Mouse (Mus musculus): Measurements from ENCODE around the gene Arsb.

Gene Arsb

GRCm38 (mm10) chr13:93771588-93772278 is at the start of gene Arsb:
Arsb (plus strand) TSS chr13:93771630.
- DNase-seq (ENCODE audit: low spot score), result peak; percentile 88

DNA sequence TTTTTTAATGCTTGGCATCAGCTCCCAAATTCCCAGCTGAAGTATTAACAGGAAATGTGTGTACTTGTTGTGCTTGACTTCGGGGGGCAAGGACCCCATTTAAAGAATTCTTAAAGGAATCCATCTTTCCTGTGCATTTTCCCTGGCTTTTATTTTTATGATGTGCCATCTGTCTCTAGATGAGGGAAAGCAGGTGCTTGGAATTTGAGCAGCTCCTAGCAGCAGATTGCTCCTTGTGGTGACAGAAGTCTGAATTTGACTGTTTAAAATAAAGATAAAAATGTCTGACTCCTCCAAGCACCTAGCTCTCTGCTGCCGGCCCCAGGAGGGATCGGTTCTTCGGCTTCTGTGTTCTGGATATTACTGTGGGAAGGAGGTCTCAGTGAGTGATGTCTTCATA is 49.5 kb upstream of the Arsb start:
- no peak for DNase-seq (ENCODE audit: low spot score)

DNA sequence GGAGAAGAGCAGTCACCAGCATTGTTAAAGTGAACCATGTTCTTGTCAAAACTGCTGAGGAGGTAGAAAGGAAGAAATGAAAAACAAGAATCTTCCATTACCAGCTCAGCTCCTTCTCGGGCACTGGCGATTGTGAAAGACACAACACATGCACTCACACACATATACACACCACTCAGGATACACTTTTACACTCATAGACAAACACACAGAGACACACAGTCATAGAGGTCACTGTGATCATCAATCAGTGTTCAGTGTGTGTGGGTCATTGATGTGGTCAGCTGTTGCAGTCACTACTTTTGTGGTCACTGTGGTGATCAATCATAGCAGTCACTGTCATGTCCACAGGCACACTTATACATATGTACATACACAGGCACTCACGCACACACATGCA is 48.0 kb upstream of the Arsb start:
- DNase-seq (ENCODE audit: low spot score), result no peak

DNA sequence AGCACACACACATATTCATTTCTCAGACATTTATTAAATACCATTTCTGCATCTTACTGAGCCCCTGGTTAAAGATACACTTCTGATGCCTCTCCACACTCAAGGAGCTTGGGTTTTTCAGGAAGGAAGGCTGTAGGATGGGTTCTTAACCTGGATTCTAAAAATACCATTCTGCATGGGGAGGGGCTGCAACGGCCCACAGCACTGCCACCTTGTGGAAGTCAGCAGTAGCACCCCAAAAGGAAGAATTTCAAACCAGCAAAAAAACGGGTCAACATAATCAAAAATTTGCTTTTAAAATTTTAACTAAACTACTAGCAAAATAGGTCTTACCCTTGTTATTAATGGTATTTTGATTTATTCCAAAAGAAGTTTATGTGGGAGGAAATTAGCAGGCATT is 47.2 kb upstream of the Arsb start:
- no peak for DNase-seq (ENCODE audit: low spot score)

GRCm38 (mm10) chr13:93735131-93735636 is 36.2 kb upstream of the Arsb start:
- DNase-seq (ENCODE audit: low spot score), result no peak

DNA sequence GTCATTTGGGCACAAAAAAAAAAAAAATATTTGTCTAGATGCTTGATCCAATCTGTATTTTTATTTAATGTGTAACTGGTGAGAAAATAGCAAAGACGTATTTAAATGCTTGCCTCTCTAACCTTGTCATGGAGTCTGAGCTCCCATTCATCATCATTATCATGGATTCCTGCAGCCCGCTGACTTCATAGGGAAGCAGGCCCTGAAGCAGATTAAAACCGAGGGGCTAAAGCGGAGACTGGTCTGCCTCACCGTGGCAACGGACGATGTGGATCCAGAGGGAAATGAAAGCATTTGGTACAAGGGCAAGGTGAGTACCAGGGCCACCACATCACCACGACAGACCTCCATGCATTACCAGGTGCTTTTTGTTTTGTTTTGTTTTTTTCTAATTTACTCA is 27.3 kb upstream of the Arsb start:
- DNase-seq (ENCODE audit: low spot score), result no peak

GRCm38 (mm10) chr13:93752597-93753400 is 18.6 kb upstream of the Arsb start:
- no peak for DNase-seq (ENCODE audit: low spot score)

- peak; percentile 14 for DNase-seq (ENCODE audit: low spot score)
These were observed 16.3 kb upstream of the Arsb start for GRCm38 (mm10) chr13:93755084-93755483.

GRCm38 (mm10) chr13:93756674-93757073 is 14.8 kb upstream of the Arsb start:
- DNase-seq (ENCODE audit: low spot score), result no peak

GRCm38 (mm10) chr13:93757514-93757913 is 13.9 kb upstream of the Arsb start:
- no peak for DNase-seq (ENCODE audit: low spot score)

- no peak for DNase-seq (ENCODE audit: low spot score)
These were observed 13.1 kb upstream of the Arsb start for GRCm38 (mm10) chr13:93758149-93758898.

- DNase-seq (ENCODE audit: low spot score), result no peak
These were observed 9.6 kb upstream of the Arsb start for GRCm38 (mm10) chr13:93761831-93762230.

DNA sequence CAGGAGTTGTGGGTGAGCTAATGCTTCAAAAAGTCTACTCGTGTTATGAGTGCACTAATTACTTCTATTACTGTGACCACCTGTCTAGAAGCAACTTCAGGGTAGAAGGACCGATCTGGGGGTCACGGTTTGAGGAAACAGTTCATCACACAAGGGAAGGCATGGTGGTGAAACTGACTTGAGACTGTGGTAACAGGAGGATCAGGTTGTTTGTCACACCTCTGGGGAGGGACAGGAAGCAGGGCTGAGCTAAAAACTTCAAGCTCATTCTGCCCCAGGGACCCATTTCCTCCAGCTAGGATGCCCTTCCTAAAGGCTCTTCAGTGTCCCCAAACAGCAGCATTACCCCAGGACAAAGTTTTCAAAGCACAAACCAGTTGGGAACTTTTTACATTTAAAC is 8.6 kb upstream of the Arsb start:
- DNase-seq (ENCODE audit: low spot score), result no peak

DNA sequence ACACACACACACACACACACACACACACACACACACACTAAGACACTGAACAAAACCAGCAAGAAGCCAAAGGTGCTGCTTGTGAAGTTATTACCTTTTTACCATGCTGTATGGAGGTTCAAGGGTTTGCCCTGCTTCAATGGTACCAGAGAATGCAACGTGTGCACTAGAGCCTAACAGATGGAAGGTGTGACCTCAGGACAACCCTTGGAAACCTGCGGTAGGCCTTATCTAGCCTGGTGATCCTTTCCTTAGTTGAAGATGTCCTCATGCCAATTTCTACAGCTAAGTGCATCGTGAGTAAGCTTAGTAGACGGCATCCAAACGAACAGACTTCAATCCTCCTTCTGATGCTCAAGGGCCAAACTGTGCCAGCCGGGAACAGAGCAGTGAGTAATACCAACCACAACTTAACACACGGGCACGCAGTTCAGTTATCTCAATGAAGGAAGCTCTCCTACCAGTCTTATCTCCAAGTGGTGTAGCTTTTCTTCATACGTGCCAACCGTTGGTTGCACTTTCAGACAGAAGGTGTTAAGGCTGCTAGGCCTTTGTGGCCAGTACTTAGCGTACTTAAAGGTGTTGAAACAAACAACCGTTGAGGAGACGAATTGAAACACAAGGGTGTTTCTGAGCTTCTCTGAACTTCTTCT is 7.0 kb upstream of the Arsb start:
- DNase-seq (ENCODE audit: low spot score), result no peak

DNA sequence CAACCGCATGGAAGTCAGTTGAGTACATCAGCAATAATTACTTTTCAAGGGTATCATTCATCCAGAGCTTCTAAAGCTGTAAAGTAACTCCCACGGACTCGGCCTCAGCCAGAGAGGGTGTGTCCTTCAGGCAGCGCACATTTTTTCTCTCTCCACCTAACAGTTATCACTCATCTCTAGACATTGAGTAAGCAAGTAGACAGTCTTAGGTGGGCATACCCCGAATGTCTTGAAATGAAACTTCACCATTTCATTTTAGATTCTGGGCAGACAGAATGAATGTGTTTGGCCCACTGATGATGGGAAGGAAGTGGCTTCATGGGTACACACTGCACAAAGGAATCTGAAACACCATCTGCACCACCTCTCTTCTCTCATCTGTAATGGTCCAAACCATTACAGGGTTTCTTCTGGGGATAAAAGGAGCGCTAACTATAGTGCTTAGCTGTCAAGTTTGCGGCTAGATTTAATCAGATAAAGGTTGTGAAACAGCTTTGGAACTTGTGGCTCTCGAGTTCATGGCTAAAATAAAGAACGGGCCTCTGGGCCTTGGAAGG is 321 bp upstream of the Arsb start:
- peak; percentile 54 for DNase-seq (ENCODE audit: low spot score)

GRCm38 (mm10) chr13:93772279-93772636 is 828 bp downstream of the Arsb start:
- DNase-seq (ENCODE audit: low spot score), result no peak

GRCm38 (mm10) chr13:93772861-93773260 is 1.4 kb downstream of the Arsb start:
- DNase-seq (ENCODE audit: low spot score), result no peak

- no peak for DNase-seq (ENCODE audit: low spot score)
These were observed 2.4 kb downstream of the Arsb start for GRCm38 (mm10) chr13:93773704-93774315.

- no peak for DNase-seq (ENCODE audit: low spot score)
These were observed 11.4 kb downstream of the Arsb start for GRCm38 (mm10) chr13:93782823-93783222.

DNA sequence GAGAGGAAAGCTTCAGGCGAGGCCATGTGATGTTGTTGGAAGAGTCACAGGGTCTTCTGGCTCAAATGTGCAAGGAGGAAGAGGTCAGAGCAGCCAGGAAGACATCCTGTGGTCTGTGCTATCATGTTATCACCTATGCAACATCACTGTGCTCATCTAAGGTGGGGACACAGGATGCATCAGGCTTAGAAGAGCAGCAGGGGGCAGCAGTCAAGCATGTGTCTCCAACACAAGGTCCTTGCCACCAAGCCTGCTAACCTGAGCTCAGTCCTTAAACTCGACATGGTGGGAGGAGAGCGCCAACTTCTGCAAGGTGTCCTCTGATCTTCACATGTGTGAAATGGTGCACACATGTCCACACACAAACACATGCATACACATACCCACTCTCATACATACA is 13.9 kb downstream of the Arsb start:
- DNase-seq (ENCODE audit: low spot score), result no peak

DNA sequence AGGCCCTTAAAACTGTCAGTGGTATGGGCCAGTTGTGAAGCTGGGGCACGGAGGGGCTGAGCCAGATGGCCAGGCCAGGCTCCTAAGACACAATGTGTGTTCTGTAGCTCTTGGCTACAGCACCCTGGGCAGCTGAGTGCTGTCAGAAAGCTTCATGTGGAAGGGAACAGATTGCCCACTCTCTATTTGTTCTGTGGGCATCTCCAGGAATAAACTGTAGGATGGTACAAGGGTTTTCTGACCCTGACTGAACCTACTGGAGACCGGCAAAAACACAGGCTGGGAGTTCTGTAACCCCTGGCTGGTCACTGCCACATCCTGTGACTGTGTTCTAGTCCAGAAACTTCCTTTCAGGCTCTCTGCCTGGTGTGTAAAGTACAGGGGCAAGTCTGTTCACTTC is 14.6 kb downstream of the Arsb start:
- DNase-seq (ENCODE audit: low spot score), result no peak

All from adipocyte (in vitro differentiated cells).